Mouse (Mus musculus): Measurements from ENCODE around the gene Adora1.

The Adora1 gene

GRCm38 (mm10) chr1:134217028-134217481 is 18.2 kb downstream of the Adora1 start:
- in situ Hi-C loops (cut with MboI, MseI) = no loop called here

- in situ Hi-C loops (cut with MboI, MseI) = no loop called here
Observed at GRCm38 (mm10) chr1:134216629-134216971, 18.6 kb downstream of the Adora1 start.

- in situ Hi-C loops (cut with MboI, MseI) = no loop called here
Observed at GRCm38 (mm10) chr1:134215751-134216628, 19.2 kb downstream of the Adora1 start.

- in situ Hi-C loops (cut with MboI, MseI) = no loop called here
Observed at GRCm38 (mm10) chr1:134215059-134215458, 20.2 kb downstream of the Adora1 start.

- in situ Hi-C loops (cut with MboI, MseI) = no loop called here
Observed at GRCm38 (mm10) chr1:134213405-134213804, 21.8 kb downstream of the Adora1 start.

GRCm38 (mm10) chr1:134212351-134212750 is 22.9 kb downstream of the Adora1 start:
- in situ Hi-C loops (cut with MboI, MseI) = no loop called here

- in situ Hi-C loops (cut with MboI, MseI) = no loop called here
Observed at GRCm38 (mm10) chr1:134211631-134212030, 23.6 kb downstream of the Adora1 start.

- in situ Hi-C loops (cut with MboI, MseI) = no loop called here
Observed at GRCm38 (mm10) chr1:134211043-134211442, 24.2 kb downstream of the Adora1 start.

GRCm38 (mm10) chr1:134210179-134210755 is 25.0 kb downstream of the Adora1 start:
- in situ Hi-C loops (cut with MboI, MseI) = no loop called here

- in situ Hi-C loops (cut with MboI, MseI) = no loop called here
Observed at GRCm38 (mm10) chr1:134206085-134206484, 29.1 kb downstream of the Adora1 start.

GRCm38 (mm10) chr1:134205296-134206018 is 29.8 kb downstream of the Adora1 start:
- in situ Hi-C loops (cut with MboI, MseI) = no loop called here

- in situ Hi-C loops (cut with MboI, MseI) = no loop called here
Observed at GRCm38 (mm10) chr1:134204230-134204629, 31.0 kb downstream of the Adora1 start.

GRCm38 (mm10) chr1:134201751-134202420 is 33.3 kb downstream of the Adora1 start:
- in situ Hi-C loops (cut with MboI, MseI) = no loop called here

GRCm38 (mm10) chr1:134200998-134201686 is 34.1 kb downstream of the Adora1 start:
- in situ Hi-C loops (cut with MboI, MseI) = no loop called here

- in situ Hi-C loops (cut with MboI, MseI) = no loop called here
Observed at GRCm38 (mm10) chr1:134200481-134200880, 34.8 kb downstream of the Adora1 start.

GRCm38 (mm10) chr1:134198197-134198995 is 36.8 kb downstream of the Adora1 start:
- in situ Hi-C loops (cut with MboI, MseI) = no loop called here

GRCm38 (mm10) chr1:134197325-134197982 is 37.8 kb downstream of the Adora1 start:
- in situ Hi-C loops (cut with MboI, MseI) = no loop called here

- in situ Hi-C loops (cut with MboI, MseI) = no loop called here
Observed at GRCm38 (mm10) chr1:134196386-134196785, 38.8 kb downstream of the Adora1 start.

GRCm38 (mm10) chr1:134195979-134196378 is 39.3 kb downstream of the Adora1 start:
- in situ Hi-C loops (cut with MboI, MseI) = no loop called here

- in situ Hi-C loops (cut with MboI, MseI) = no loop called here
Observed at GRCm38 (mm10) chr1:134195571-134195970, 39.7 kb downstream of the Adora1 start.
